Mouse (Mus musculus): ENCODE results near the gene Gm5475.

Gm5475 gene

DNA sequence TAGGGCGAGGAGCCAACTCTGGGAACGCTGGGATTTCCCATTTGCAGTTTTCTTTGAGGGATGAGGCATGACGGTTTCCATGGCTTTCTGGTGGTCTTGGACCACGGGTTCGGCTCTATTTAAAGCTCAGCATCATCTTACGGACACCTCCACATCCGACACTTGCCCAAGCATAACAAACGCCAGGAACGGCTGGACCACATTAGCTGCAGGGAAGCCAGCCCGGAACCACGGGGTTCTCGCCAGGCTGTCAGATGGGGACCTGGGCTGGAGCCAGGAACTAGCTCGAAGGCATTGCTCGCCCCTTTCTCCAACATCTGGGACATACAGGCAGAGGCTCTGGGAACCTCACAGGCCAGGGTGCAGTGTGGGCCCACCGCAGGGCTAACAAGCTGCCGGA, 29.3 kb downstream of the Gm5475 start:
- peak; percentile 72 for DNase-seq (ENCODE audit: low read depth)

DNA sequence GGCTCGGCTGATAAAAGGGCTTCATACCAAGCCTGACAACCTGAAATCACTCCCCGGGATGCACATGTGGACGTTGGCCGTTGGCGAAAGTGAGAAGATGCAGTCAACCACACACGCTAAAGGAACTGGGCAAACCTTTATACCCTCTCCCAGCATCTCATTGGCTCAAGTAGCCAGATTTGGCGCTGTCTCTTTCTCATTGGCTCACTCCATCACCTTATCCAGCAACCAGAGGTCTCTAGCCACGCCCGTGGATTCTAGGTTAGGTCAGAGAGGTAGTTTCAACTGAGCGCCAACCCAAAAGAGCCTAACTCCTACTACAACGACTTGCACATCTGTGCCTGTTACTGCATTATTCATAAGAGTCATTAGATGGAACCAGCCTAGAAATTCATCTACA, 30.5 kb downstream of the Gm5475 start:
- DNase-seq (ENCODE audit: low read depth) = no peak

DNA sequence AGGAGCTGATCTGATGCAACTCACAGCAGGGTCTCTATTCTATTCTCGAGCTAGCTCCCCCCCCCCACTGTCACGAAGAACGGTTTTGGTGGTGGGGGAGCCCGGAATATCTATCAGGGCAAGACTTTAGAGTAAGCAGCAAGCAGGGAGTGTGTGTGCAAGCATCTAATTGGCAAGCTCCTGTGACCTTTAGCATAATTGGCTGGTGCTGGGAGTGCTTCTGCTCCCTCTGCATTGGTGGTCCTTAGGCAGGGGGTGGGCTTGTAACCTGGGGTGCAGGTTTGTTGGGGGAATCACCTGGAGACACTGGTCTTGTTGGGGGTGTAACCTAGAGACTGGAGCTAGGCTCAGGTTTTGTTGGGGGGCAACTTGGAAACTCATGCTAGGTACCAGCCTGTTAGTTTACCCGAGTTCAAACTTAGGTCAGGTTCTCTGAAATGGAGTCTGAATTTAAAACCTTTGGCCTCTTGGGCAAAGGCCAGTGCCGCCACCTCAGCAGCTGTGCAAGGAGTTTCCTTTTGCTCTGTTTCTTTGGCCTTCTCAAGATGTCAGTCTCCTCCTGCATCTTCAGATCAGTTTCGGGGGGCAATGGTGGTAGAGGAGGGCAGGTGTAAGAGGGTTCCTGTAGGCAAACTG, 34.5 kb downstream of the Gm5475 start:
- DNase-seq (ENCODE audit: low read depth) = no peak

GRCm38 (mm10) chr15:100457340-100457739, 35.4 kb downstream of the Gm5475 start:
- no peak for DNase-seq (ENCODE audit: low read depth)

DNA sequence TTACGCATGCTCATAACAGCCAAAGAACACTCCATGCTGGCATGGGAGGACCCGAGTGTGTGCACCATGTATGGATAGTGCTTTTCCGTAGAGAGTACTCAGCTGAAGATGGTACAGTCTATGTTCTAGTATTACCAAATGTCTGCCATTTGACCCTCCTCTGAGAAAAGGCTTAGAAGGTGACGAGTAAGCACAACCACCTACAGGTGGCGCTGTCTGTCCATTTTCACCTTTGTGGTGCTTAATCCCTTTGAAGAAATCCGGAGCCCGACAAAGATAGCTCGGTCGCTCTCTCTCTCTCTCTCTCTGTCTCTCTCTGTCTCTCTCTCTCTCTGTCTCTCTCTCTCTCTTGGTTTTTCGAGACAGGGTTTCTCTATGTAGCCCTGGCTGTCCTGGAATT, 36.1 kb downstream of the Gm5475 start:
- no peak for DNase-seq (ENCODE audit: low read depth)

DNA sequence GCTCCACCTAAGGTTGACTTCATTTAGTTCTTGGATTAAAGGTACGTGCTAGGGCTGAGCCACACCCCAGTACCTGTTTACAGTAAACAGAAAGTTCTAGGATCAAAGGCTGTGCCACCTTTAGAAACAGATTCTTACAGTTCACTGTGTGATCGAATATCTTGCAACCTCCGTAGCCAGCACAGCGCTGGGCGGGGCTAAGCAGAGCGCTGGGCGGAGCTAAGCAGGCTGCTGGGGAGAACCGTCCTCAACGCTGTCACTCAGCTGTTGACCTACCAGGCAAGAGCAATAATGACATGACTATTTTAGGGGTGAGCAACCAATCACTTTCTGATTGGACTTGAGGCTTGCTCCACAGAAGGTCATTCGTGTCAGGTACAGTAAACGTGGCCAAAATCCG, 39.0 kb downstream of the Gm5475 start:
- DNase-seq (ENCODE audit: low read depth) = no peak

- DNase-seq (ENCODE audit: low read depth) = peak; percentile 53
These were observed 39.7 kb downstream of the Gm5475 start for GRCm38 (mm10) chr15:100461646-100462045.

GRCm38 (mm10) chr15:100462086-100462485, 40.1 kb downstream of the Gm5475 start:
- DNase-seq (ENCODE audit: low read depth) = no peak

- DNase-seq (ENCODE audit: low read depth) = no peak
These were observed 41.8 kb downstream of the Gm5475 start for GRCm38 (mm10) chr15:100463712-100464111.

DNA sequence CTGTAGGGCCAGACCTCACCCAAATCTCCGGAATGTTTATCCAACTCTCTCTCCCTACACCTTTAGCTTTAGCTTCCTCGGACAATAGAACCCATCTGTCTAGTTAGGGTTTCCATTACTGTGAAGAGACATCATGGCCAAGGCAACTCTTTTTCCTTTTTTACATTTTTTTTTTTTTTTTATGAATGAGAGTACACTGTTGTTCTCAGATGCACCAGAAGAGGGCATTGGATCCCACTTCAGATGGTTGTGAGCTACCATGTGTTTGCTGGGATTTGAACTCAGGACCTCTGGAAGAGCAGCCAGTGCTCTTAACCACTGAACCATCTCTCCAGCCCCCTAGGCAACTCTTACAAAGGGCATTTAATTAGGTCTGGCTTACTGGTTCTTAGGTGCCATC, 43.5 kb downstream of the Gm5475 start:
- no peak for DNase-seq (ENCODE audit: low read depth)

DNA sequence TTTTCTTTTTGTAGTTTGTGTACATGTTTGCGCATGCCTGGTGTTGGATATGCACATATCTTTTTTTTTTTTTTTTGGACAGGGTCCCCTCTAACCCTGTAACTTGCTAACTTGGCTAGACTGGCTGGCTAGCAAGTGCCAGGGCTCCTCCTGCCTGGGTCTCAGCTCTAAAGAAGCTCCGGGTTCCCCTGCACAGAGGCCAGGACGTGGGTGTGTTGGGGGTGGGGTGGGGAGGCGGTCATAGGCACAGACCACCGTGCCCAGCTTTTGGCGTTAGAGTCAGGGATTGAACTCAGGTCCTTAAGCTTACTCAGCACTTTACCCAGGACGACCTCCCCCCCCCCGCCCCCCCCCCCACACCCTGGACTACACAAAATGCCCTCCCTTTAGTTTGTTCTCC, 45.8 kb downstream of the Gm5475 start:
- DNase-seq (ENCODE audit: low read depth) = no peak

DNA sequence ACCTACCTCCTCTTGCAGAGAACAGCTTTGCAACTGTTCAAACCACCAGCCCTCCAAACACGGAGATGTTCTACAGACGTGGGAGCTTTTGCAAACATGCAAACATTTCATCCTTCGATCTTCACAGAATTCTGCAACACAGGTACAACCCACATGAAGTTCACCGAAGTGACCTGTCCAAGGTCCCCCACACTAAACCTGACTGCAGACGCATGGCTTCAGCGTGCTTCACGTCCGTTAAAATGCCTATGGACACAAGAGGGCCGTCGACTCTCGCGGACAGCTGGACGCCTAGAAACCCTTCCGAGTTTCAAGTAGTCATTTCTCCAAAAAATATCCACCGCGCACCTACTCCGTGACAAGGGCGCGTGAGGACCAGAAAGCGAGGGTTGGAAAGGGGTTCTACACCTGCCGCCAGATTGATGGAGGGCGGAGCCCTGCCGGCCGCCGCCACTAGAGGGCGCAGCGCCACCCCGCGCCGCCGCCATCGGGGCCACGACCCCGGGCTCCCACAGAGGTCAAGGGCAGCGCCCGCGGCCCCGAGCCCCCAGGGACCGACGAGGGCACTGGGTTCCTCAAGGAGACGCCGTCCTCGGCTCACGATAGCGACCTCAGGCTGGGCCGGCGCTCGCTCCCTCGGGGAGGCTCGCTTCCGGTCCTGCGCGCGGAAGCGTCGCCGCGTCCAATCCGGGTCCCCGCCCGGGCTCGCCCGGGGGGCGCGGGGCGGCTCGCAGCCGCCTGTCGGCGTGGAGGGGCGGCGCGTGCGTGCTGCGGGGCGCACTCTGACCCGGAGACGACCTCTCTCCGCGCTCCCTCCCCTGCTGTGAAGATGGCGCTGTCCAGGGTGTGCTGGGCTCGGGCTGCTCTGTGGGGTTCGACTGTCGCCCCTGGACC, 46.6 kb downstream of the Gm5475 start, which contains the start of gene Letmd1:
TSS of gene Letmd1 (plus strand) at position 729 of the 894 bp plus-strand sequence.
- DNase-seq (ENCODE audit: low read depth) = peak; percentile 54

- no peak for DNase-seq (ENCODE audit: low read depth)
These were observed 47.2 kb downstream of the Gm5475 start for GRCm38 (mm10) chr15:100469189-100469545.

DNA sequence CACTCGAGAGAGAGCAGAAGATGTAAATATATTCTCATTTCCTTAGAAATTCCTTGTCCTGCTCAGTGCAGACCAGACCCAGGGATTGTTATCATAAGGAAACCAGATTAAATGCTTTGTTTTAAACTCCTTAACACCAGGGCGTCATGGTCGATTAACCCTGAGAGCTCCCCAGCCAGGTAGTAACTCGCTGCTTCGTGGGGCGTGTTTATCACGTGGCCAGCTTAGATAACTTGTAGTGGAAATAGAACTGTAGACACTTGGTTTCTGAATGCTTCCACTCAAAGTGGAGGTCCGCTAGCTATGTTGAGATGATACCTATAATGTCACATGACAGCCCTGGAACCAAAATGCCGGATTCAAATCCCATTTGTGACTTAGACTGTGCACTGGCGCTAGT, 48.1 kb downstream of the Gm5475 start:
- no peak for DNase-seq (ENCODE audit: low read depth)

DNA sequence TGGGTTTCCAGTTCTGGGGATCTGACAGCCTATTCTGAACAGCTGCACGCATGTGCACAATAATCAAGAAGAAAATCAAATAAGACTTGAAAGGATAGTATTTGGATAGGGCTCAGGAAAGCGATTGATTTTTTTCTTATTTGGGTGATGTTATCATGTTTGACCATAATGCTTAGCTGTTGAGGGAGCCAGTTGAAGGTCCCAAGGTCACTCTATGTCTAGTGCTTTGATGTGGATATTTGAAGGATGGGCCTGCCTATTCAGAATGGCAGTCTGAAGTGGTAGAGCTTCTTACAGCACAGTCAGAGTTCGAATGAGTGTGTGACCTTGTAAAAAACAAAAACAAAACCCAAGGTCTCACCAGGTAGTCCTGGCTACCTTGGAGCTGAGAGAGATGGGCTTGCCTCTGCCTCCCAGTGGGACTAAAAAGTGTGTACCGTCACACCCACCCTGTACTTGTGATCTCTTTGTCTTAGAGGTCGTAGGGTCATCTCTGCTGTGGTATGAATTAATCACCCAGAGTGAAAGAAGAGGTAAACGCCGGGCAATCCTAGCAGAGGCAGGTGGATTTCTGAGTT, 52.1 kb downstream of the Gm5475 start:
- no peak for DNase-seq (ENCODE audit: low read depth)
